Mouse (Mus musculus) cerebellum, postnatal 4 days (tissue): ENCODE measurements around the gene Nr4a1.

Source experiments
- DNase-seq, 2 experiments: peaks; one replicate each; pipeline ENCODE4 v3.0.0; 2022; ENCODE audit warnings: low spot score in 2 of 2, mixed read lengths in 1 of 2

The Nr4a1 gene

GRCm38 (mm10) chr15:101256463-101257206 lies 2.6 kb downstream of the Nr4a1 start:
- no peak for DNase-seq

- DNase-seq: no peak
Measured at GRCm38 (mm10) chr15:101258420-101258819, 4.4 kb downstream of the Nr4a1 start.

- DNase-seq: no peak
Measured at GRCm38 (mm10) chr15:101259922-101260321, 5.9 kb downstream of the Nr4a1 start.

- DNase-seq: no peak
Measured at GRCm38 (mm10) chr15:101260387-101260786, 6.3 kb downstream of the Nr4a1 start.

- no peak for DNase-seq
Measured at GRCm38 (mm10) chr15:101260874-101261622, 7.0 kb downstream of the Nr4a1 start.

GRCm38 (mm10) chr15:101262502-101262901 lies 8.4 kb downstream of the Nr4a1 start:
- DNase-seq: no peak

GRCm38 (mm10) chr15:101266132-101266963 lies 12.3 kb downstream of the Nr4a1 start:
- peak; percentile 52 to 67 for DNase-seq

GRCm38 (mm10) chr15:101267053-101268032 lies 13.3 kb downstream of the Nr4a1 start:
- peak in 1 of 2 experiments; percentile 17 for DNase-seq

GRCm38 (mm10) chr15:101270101-101270820 lies 16.2 kb downstream of the Nr4a1 start:
- no peak for DNase-seq

GRCm38 (mm10) chr15:101271107-101271506 lies 17.0 kb downstream of the Nr4a1 start:
- DNase-seq: no peak

- no peak for DNase-seq
Measured at GRCm38 (mm10) chr15:101271513-101271912, 17.4 kb downstream of the Nr4a1 start.

GRCm38 (mm10) chr15:101274380-101274779 lies 20.3 kb downstream of the Nr4a1 start:
- no peak for DNase-seq

GRCm38 (mm10) chr15:101277351-101277899 lies 23.4 kb downstream of the Nr4a1 start:
- no peak for DNase-seq

GRCm38 (mm10) chr15:101278589-101278988 lies 24.5 kb downstream of the Nr4a1 start:
- no peak for DNase-seq

GRCm38 (mm10) chr15:101279430-101279999 lies 25.4 kb downstream of the Nr4a1 start:
- no peak for DNase-seq

GRCm38 (mm10) chr15:101282471-101282870 lies 28.4 kb downstream of the Nr4a1 start:
- no peak for DNase-seq

GRCm38 (mm10) chr15:101283183-101283910 lies 29.3 kb downstream of the Nr4a1 start:
- DNase-seq: peak in 1 of 2 experiments; percentile 46

GRCm38 (mm10) chr15:101283911-101284750 lies 30.1 kb downstream of the Nr4a1 start, which contains the start of gene Atg101:
Atg101 (plus strand) TSS chr15:101284272.
- peak; percentile 75 to 89 for DNase-seq
